Mouse (Mus musculus): ENCODE results near the gene Otog. TPM values are rescaled to one million over a fixed set of nuclear protein-coding genes. Genes with fewer than 3 reads are reported as not detected.

The Otog gene
- not detected for polyA plus RNA-seq (2014; fragmentation: Illumina TruSeq; extraction: RNeasy Lipid Tissue Mini Kit (QIAGEN cat#74804); ENCODE audit: low read depth, low replicate concordance)

GRCm38 (mm10) chr7:46240696-46241095, at the start of gene Otog:
Otog (plus strand) TSS chr7:46240987.

DNA sequence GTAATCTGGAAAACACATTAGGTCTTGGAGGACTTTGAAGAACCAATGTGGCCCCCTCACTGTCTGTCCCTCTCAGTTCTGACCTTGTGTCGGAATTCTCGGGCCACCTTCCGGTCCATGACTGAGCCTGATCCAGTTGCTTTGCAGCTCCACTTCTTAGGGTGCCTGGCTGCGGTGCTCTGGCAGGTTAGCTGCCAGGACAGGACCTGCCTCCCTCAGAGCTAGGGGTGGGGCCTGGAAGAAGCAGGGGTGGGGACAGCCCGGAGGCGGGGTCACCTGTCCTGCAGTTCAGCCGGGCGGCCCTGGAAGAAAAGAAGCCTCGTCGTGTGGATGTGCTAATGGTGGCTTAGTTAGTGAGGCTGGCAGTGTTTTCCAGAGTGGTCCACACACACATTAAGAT, 2.4 kb upstream of the Otog start, which contains the start of gene Ush1c:
TSS of gene Ush1c (minus strand) at position 158 of the 400 bp plus-strand sequence.

Other genes starting within 250 kb of the Otog start
- gene Abcc6, start 210.7 kb upstream of the Otog start, polyA plus RNA-seq (2014; fragmentation: Illumina TruSeq; extraction: RNeasy Lipid Tissue Mini Kit (QIAGEN cat#74804); ENCODE audit: low read depth, low replicate concordance): not detected
- gene Nomo1, start 207.3 kb upstream of the Otog start, polyA plus RNA-seq (2014; fragmentation: Illumina TruSeq; extraction: RNeasy Lipid Tissue Mini Kit (QIAGEN cat#74804); ENCODE audit: low read depth, low replicate concordance): 5.0 TPM
- gene Kcnj11, start 140.2 kb upstream of the Otog start, polyA plus RNA-seq (2014; fragmentation: Illumina TruSeq; extraction: RNeasy Lipid Tissue Mini Kit (QIAGEN cat#74804); ENCODE audit: low read depth, low replicate concordance): not detected
- not detected for gene Abcc8, start 61.0 kb upstream of the Otog start, polyA plus RNA-seq (2014; fragmentation: Illumina TruSeq; extraction: RNeasy Lipid Tissue Mini Kit (QIAGEN cat#74804); ENCODE audit: low read depth, low replicate concordance)
- gene Ush1c, start 2.5 kb upstream of the Otog start, polyA plus RNA-seq (2014; fragmentation: Illumina TruSeq; extraction: RNeasy Lipid Tissue Mini Kit (QIAGEN cat#74804); ENCODE audit: low read depth, low replicate concordance): not detected
- not detected for gene Myod1, start 135.5 kb downstream of the Otog start, polyA plus RNA-seq (2014; fragmentation: Illumina TruSeq; extraction: RNeasy Lipid Tissue Mini Kit (QIAGEN cat#74804); ENCODE audit: low read depth, low replicate concordance)
- 0.17 TPM for gene Kcnc1, start 155.5 kb downstream of the Otog start, polyA plus RNA-seq (2014; fragmentation: Illumina TruSeq; extraction: RNeasy Lipid Tissue Mini Kit (QIAGEN cat#74804); ENCODE audit: low read depth, low replicate concordance)

All from adrenal gland, adult 10 weeks (tissue).